Mouse (Mus musculus): Measurements from ENCODE around the gene Smg8. TPM values are rescaled to one million over a fixed set of nuclear protein-coding genes. Genes with fewer than 3 reads are reported as not detected.
"Not testable (repeated sequence)": the region's sequence is repeated elsewhere in the genome, so short reads cannot be mapped to it uniquely, and the experiment has no call there.

The Smg8 gene
- total and polyA plus RNA-seq, 3 experiments, result 21.5 to 29.4 (median 27.9) TPM

- H3K36me3 ChIP-seq (replicated peaks in 1 of 2; ENCODE audit: control insufficient read depth in 1 of 2, insufficient read depth in 1 of 2, low read length in 1 of 2), result no peaks in the 10 kb centered on the region
- no peak overlapping the region for H3K9ac ChIP-seq (ENCODE audit: insufficient read depth, low read depth)
- in situ Hi-C loops (cut with MboI; ENCODE audit: low pct_ligation_motif_present, low pct_unique_long_range_greater_than_20kb, low sequenced_read_pairs), result no loop called here
- H3K4me1 ChIP-seq (ENCODE audit: control insufficient read depth in 1 of 2, insufficient read depth in 2 of 2), result no peaks in the 10 kb centered on the region
- no peak overlapping the region for H3K27ac ChIP-seq (ENCODE audit: insufficient read depth, low read depth)
- DNase-seq (ENCODE audit: extremely low read depth), result no peak
- no peaks in the 10 kb centered on the region for H3K9me3 ChIP-seq (replicated peaks; ENCODE audit: low read length)
- no peak overlapping the region for H3K4me2 ChIP-seq (ENCODE audit: insufficient read depth, low read depth, poor library complexity, severe bottlenecking)
- H3K79me2 ChIP-seq (replicated peaks; ENCODE audit: control insufficient read depth, extremely low read depth, insufficient read depth, poor library complexity, severe bottlenecking), result no peaks in the 10 kb centered on the region
- H3K4me3 ChIP-seq (replicated peaks in 1 of 3; ENCODE audit: low read depth in 2 of 3, low read length in 2 of 3, poor library complexity in 1 of 3), result no peak overlapping the region
- dilution Hi-C loops (cut with MboI; ENCODE audit: extremely low pct_ligation_motif_present, extremely low pct_unique_long_range_greater_than_20kb, low sequenced_read_pairs), result no loop called here
- H3K27me3 ChIP-seq (replicated peaks), result no peaks in the 10 kb centered on the region
- peak; percentile 49; the same call in 1 of the 2 replicates for TF ChIP-seq ZKSCAN1 (IDR thresholded peaks at IDR 0.05; ENCODE audit: borderline replicate concordance, low read depth, low read length)
- no peak for TF ChIP-seq E2F4 (IDR thresholded peaks at IDR 0.05; ENCODE audit: insufficient replicate concordance, low read depth, low read length)
These were observed 26.2 kb downstream of the Smg8 start for GRCm38 (mm10) chr11:87060410-87060809.

- Histone ChIP-seq H3K36me3 (replicated peaks in 1 of 2; ENCODE audit: control insufficient read depth in 1 of 2, insufficient read depth in 1 of 2, low read length in 1 of 2) (no peaks in the 10 kb centered on the region), H3K9ac (ENCODE audit: insufficient read depth, low read depth) (no peak overlapping the region), H3K4me3 (replicated peaks in 1 of 3; ENCODE audit: low read depth in 2 of 3, low read length in 2 of 3, poor library complexity in 1 of 3) (no peak overlapping the region), H3K4me2 (ENCODE audit: insufficient read depth, low read depth, poor library complexity, severe bottlenecking) (no peak overlapping the region), H3K27ac (ENCODE audit: insufficient read depth, low read depth) (no peak overlapping the region), H3K9me3 (replicated peaks; ENCODE audit: low read length) (no peaks in the 10 kb centered on the region), H3K79me2 (replicated peaks; ENCODE audit: control insufficient read depth, extremely low read depth, insufficient read depth, poor library complexity, severe bottlenecking) (no peaks in the 10 kb centered on the region), H3K27me3 (replicated peaks) (no peaks in the 10 kb centered on the region), H3K4me1 (ENCODE audit: control insufficient read depth in 1 of 2, insufficient read depth in 2 of 2) (no peaks in the 10 kb centered on the region)
- in situ Hi-C loops (cut with MboI; ENCODE audit: low pct_ligation_motif_present, low pct_unique_long_range_greater_than_20kb, low sequenced_read_pairs), result no loop called here
- no peak for DNase-seq (ENCODE audit: extremely low read depth)
- TF ChIP-seq TCF12 (IDR thresholded peaks at IDR 0.05; ENCODE audit: low read depth, low read length) (no peak), CTCF (conservative IDR thresholded peaks at IDR 0.05 in 1 of 2, IDR thresholded peaks at IDR 0.05 in 1 of 2; ENCODE audit: low read depth in 2 of 2, low read length in 2 of 2) (no peak), JUN (IDR thresholded peaks at IDR 0.05; ENCODE audit: insufficient read depth, low read depth, low read length) (no peak), CHD1 (IDR thresholded peaks at IDR 0.05; ENCODE audit: low read depth, low read length) (no peak), NRF1 (IDR thresholded peaks at IDR 0.05; ENCODE audit: low read depth, low read length) (no peak), ZC3H11A (IDR thresholded peaks at IDR 0.05; ENCODE audit: low read depth, low read length) (no peak), KAT2A (IDR thresholded peaks at IDR 0.05; ENCODE audit: insufficient replicate concordance, low read length) (no peak), EP300 (IDR thresholded peaks at IDR 0.05; ENCODE audit: low read length) (no peak), CHD2 (IDR thresholded peaks at IDR 0.05; ENCODE audit: low read length) (no peak), BHLHE40 (IDR thresholded peaks at IDR 0.05; ENCODE audit: low read depth, low read length) (no peak), ZMIZ1 (IDR thresholded peaks at IDR 0.05; ENCODE audit: low read depth, low read length) (no peak)
- dilution Hi-C loops (cut with MboI; ENCODE audit: extremely low pct_ligation_motif_present, extremely low pct_unique_long_range_greater_than_20kb, low sequenced_read_pairs), result no loop called here
These were observed 30.3 kb downstream of the Smg8 start for GRCm38 (mm10) chr11:87056286-87056685.

GRCm38 (mm10) chr11:87048900-87049299 lies 37.7 kb downstream of the Smg8 start:
- dilution Hi-C loops (cut with MboI; ENCODE audit: extremely low pct_ligation_motif_present, extremely low pct_unique_long_range_greater_than_20kb, low sequenced_read_pairs); H3K27ac ChIP-seq (ENCODE audit: insufficient read depth, low read depth); H3K4me2 ChIP-seq (ENCODE audit: insufficient read depth, low read depth, poor library complexity, severe bottlenecking); H3K4me1 ChIP-seq (ENCODE audit: control insufficient read depth in 1 of 2, insufficient read depth in 2 of 2); H3K9me3 ChIP-seq (replicated peaks; ENCODE audit: low read length); H3K9ac ChIP-seq (ENCODE audit: insufficient read depth, low read depth); H3K27me3 ChIP-seq (replicated peaks); H3K36me3 ChIP-seq (replicated peaks in 1 of 2; ENCODE audit: control insufficient read depth in 1 of 2, insufficient read depth in 1 of 2, low read length in 1 of 2); in situ Hi-C loops (cut with MboI; ENCODE audit: low pct_ligation_motif_present, low pct_unique_long_range_greater_than_20kb, low sequenced_read_pairs); DNase-seq (ENCODE audit: extremely low read depth); H3K79me2 ChIP-seq (replicated peaks; ENCODE audit: control insufficient read depth, extremely low read depth, insufficient read depth, poor library complexity, severe bottlenecking); H3K4me3 ChIP-seq (replicated peaks in 1 of 3; ENCODE audit: low read depth in 2 of 3, low read length in 2 of 3, poor library complexity in 1 of 3): not testable (repeated sequence)
